Mouse (Mus musculus) frontal cortex, postnatal 10 days (tissue): ENCODE measurements around the gene Gpx8.

ENCODE experiments used
- DNase-seq, 2 experiments: peaks; one replicate each; pipeline ENCODE4 v3.0.0; 2022; ENCODE audit warnings: low spot score in 2 of 2, mixed read lengths in 1 of 2

Gpx8 gene

GRCm38 (mm10) chr13:113046211-113046883 lies at the start of gene Gpx8:
Gene Gpx8, minus strand, starts transcription at chr13:113046410.
- peak in 1 of 2 experiments; percentile 29 for DNase-seq

GRCm38 (mm10) chr13:113094618-113095017 lies 48.4 kb upstream of the Gpx8 start:
- no peak for DNase-seq

GRCm38 (mm10) chr13:113090489-113090888 lies 44.3 kb upstream of the Gpx8 start:
- no peak for DNase-seq

GRCm38 (mm10) chr13:113087226-113088017 lies 41.2 kb upstream of the Gpx8 start:
- DNase-seq = no peak

GRCm38 (mm10) chr13:113084732-113085131 lies 38.5 kb upstream of the Gpx8 start:
- DNase-seq = no peak

- no peak for DNase-seq
These were observed 35.9 kb upstream of the Gpx8 start for GRCm38 (mm10) chr13:113082101-113082500.

- DNase-seq = no peak
These were observed 32.8 kb upstream of the Gpx8 start for GRCm38 (mm10) chr13:113079021-113079420.

- DNase-seq = no peak
These were observed 18.3 kb upstream of the Gpx8 start for GRCm38 (mm10) chr13:113064542-113064941.

- DNase-seq = no peak
These were observed 15.5 kb upstream of the Gpx8 start for GRCm38 (mm10) chr13:113061746-113062145.

GRCm38 (mm10) chr13:113055826-113056225 lies 9.6 kb upstream of the Gpx8 start:
- DNase-seq = peak in 1 of 2 experiments; percentile 21

- DNase-seq = no peak
These were observed 8.0 kb upstream of the Gpx8 start for GRCm38 (mm10) chr13:113054230-113054629.

- DNase-seq = no peak
These were observed 1.4 kb upstream of the Gpx8 start for GRCm38 (mm10) chr13:113047647-113048046.

GRCm38 (mm10) chr13:113047018-113047417 lies 808 bp upstream of the Gpx8 start:
- no peak for DNase-seq

- DNase-seq = no peak
These were observed 626 bp downstream of the Gpx8 start for GRCm38 (mm10) chr13:113045458-113046110.

GRCm38 (mm10) chr13:113044876-113045275 lies 1.3 kb downstream of the Gpx8 start:
- DNase-seq = no peak

GRCm38 (mm10) chr13:113035852-113036251 lies 10.4 kb downstream of the Gpx8 start:
- peak; percentile 31 to 66 for DNase-seq

GRCm38 (mm10) chr13:113034950-113035421 lies 11.2 kb downstream of the Gpx8 start, which contains the start of gene Cdc20b:
Gene Cdc20b, plus strand, starts transcription at chr13:113035111.
- peak in 1 of 2 experiments; percentile 49 for DNase-seq

- no peak for DNase-seq
These were observed 11.8 kb downstream of the Gpx8 start for GRCm38 (mm10) chr13:113034271-113034886.

- no peak for DNase-seq
These were observed 13.4 kb downstream of the Gpx8 start for GRCm38 (mm10) chr13:113032831-113033230.

- peak in 1 of 2 experiments; percentile 27 for DNase-seq
These were observed 14.2 kb downstream of the Gpx8 start for GRCm38 (mm10) chr13:113031792-113032571.

GRCm38 (mm10) chr13:113031351-113031750 lies 14.9 kb downstream of the Gpx8 start:
- DNase-seq = no peak
